In the genomic region with DNA sequence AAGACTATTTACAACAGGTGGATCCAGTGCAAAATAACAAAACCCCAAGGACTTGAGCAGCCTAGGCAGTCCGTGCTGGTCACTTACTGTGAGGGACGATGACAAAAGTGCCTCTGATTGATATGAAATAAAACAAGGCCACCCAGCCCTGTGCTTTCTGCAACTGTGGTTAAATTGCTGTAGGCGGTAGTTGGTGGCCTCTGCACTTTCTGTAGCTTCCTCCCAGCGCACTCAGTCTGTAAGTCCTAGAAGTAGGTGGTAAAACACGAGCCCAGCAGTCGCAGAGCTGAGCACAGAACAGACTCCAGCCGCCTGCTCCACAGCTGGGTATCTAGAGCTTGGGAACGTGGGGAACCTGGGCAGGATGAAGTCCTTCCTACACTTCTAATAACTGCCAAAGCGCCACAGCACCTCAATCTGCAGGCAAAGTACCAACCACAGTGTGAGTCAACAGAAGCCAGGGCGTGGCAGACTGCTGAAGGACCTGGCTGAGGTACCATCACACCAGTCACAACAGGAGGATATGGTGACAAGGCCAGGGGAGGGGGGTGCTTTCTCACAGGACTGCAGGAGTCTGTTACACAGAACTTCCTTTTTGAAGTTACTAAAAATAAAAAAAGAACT, we compare ENCODE assay signal across 20 mouse cellular contexts. TPM values are rescaled to one million over a fixed set of nuclear protein-coding genes. Genes with fewer than 3 reads are reported as not detected.
DNase-seq lines count a peak whose midpoint lies in the region; ATAC-seq and TF ChIP-seq lines count a peak whose summit lies in the region.
"Had no signal": no experiment of that assay in that cellular context is flagged by ENCODE, and none has a peak within 500 bp of the region (broad histone marks: within the 10 kb centered on the region; RNA-seq: fewer than 3 reads in every experiment).

No protein-coding gene starts in this region.

- no peak for ATAC-seq in liver, embryonic 16.5 days (ENCODE audit: low read depth)
- ATAC-seq in lung, postnatal 0 days = no peak
- ATAC-seq: forebrain, embryonic 15.5 days; Patski had no signal

- H3K27ac ChIP-seq in spleen, adult 2 months (ENCODE audit: insufficient read depth, low read length) = peak overlapping the region; percentile 63
- H3K27ac ChIP-seq in bone marrow macrophage, adult 2 months (ENCODE audit: insufficient read depth, low read depth, low read length) = peak overlapping the region; percentile 61
- peak overlapping the region; percentile 12; the same call in 1 of the 2 replicates for H3K27ac ChIP-seq in liver, embryonic 16.5 days (ENCODE audit: low read length)
- peak overlapping the region; percentile 32; the same call in 1 of the 2 replicates for H3K27ac ChIP-seq in small intestine, adult 2 months (ENCODE audit: insufficient read depth, low read depth, low read length)
- no peak overlapping the region for H3K27ac ChIP-seq in lung, postnatal 0 days (ENCODE audit: low read length)
- H3K27ac ChIP-seq: forebrain, embryonic 15.5 days had no signal

- peaks cover 14% of the 10 kb centered on the region for H3K36me3 ChIP-seq in spleen, adult 2 months (ENCODE audit: control insufficient read depth, insufficient read depth, low read length)
- H3K36me3 ChIP-seq in liver, embryonic 16.5 days (ENCODE audit: control insufficient read depth, insufficient read depth) = peaks cover 18% of the 10 kb centered on the region; the same call in 1 of the 2 replicates
- H3K36me3 ChIP-seq in small intestine, adult 2 months (ENCODE audit: control insufficient read depth, insufficient read depth, low read length) = peaks cover 31% of the 10 kb centered on the region
- peaks cover 40% of the 10 kb centered on the region; the same call in 1 of the 2 replicates for H3K36me3 ChIP-seq in lung, postnatal 0 days (ENCODE audit: insufficient read depth, low read length)

- H3K9ac ChIP-seq in liver, embryonic 16.5 days (ENCODE audit: low read depth, low read length) = no peak overlapping the region
- H3K9ac ChIP-seq in lung, postnatal 0 days (replicated peaks; ENCODE audit: low read depth) = no peak overlapping the region
- H3K9ac ChIP-seq: forebrain, embryonic 15.5 days; heart, embryonic 12.5 days had no signal

- no peak for TF ChIP-seq CTCF in spleen, adult 2 months (IDR thresholded peaks at IDR 0.05; ENCODE audit: extremely low read depth, insufficient read depth, insufficient read length, insufficient replicate concordance)
- no peak for TF ChIP-seq CTCF in bone marrow macrophage, adult 2 months (IDR thresholded peaks at IDR 0.05; ENCODE audit: low read depth, low read length)
- TF ChIP-seq CTCF in small intestine, adult 2 months (IDR thresholded peaks at IDR 0.05; ENCODE audit: extremely low read depth, insufficient read length, insufficient replicate concordance, low read depth, low read length) = no peak
- no peak for TF ChIP-seq CTCF in lung, postnatal 0 days (IDR thresholded peaks at IDR 0.05)

- no peak for TF ChIP-seq POLR2A in spleen, adult 2 months (IDR thresholded peaks at IDR 0.05; ENCODE audit: low read depth, low read length)
- no peak for TF ChIP-seq POLR2A in bone marrow macrophage, adult 2 months (IDR thresholded peaks at IDR 0.05; ENCODE audit: borderline replicate concordance, low read depth, low read length)
- TF ChIP-seq POLR2A in small intestine, adult 2 months (IDR thresholded peaks at IDR 0.05; ENCODE audit: low read depth, low read length) = no peak

- WGBS in spleen, adult 2 months = 34% methylated on average over 10 of the region's 10 CpGs
- WGBS in liver, embryonic 16.5 days (ENCODE audit: insufficient replicate concordance) = 61% methylated on average over 10 of the region's 10 CpGs
- 55% methylated on average over 10 of the region's 10 CpGs for WGBS in small intestine, adult 2 months
- 76% methylated on average over 10 of the region's 10 CpGs for WGBS in lung, postnatal 0 days

- no peak for TF ChIP-seq EP300 in lung, postnatal 0 days (IDR thresholded peaks at IDR 0.05)

- no peak for DNase-seq in spleen, adult 2 months (ENCODE audit: low read depth in 1 of 2, low spot score in 2 of 2)
- no peak for DNase-seq in spleen, adult 18-20 months
- DNase-seq in cerebellum, adult 9-11 months = no peak
- no peak for DNase-seq in kidney, postnatal 25 days
- no peak for DNase-seq in lung, postnatal 0 days (ENCODE audit: low spot score)
- DNase-seq: cerebellum, postnatal 14 days; gastrocnemius, postnatal 25 days; heart, postnatal 36 days; kidney, adult 11 months; kidney, postnatal 36 days; lung, adult 2 months had no signal

- no peaks in the 10 kb centered on the region for H3K4me1 ChIP-seq in spleen, adult 2 months (ENCODE audit: control insufficient read depth, insufficient read depth, insufficient read length)
- peaks cover 25% of the 10 kb centered on the region for H3K4me1 ChIP-seq in bone marrow macrophage, adult 2 months (ENCODE audit: control insufficient read depth, insufficient read depth, low read length)
- H3K4me1 ChIP-seq in liver, embryonic 16.5 days (ENCODE audit: control insufficient read depth, low read depth, low read length) = peaks cover 22% of the 10 kb centered on the region
- 0 out of 2 replicates have a peak, but pooled peaks cover 3% of the 10 kb centered on the region for H3K4me1 ChIP-seq in small intestine, adult 2 months (ENCODE audit: control insufficient read depth, insufficient read depth, insufficient read length, low read length)
- no peaks in the 10 kb centered on the region for H3K4me1 ChIP-seq in lung, postnatal 0 days (ENCODE audit: insufficient read depth, low read depth, low read length)
- H3K4me1 ChIP-seq: forebrain, embryonic 15.5 days; heart, embryonic 12.5 days had no signal

- no peak overlapping the region for H3K4me2 ChIP-seq in liver, embryonic 16.5 days (ENCODE audit: low read depth, low read length)
- no peak overlapping the region for H3K4me2 ChIP-seq in lung, postnatal 0 days (replicated peaks; ENCODE audit: low read depth, low read length)
- H3K4me2 ChIP-seq: forebrain, embryonic 15.5 days; heart, embryonic 12.5 days; midbrain, embryonic 11.5 days had no signal

- H3K27me3 ChIP-seq in spleen, adult 2 months (ENCODE audit: control insufficient read depth, insufficient read depth, low read length) = no peaks in the 10 kb centered on the region
- H3K27me3 ChIP-seq in liver, embryonic 16.5 days (ENCODE audit: control insufficient read depth, insufficient read depth, low read depth, low read length) = no peaks in the 10 kb centered on the region
- no peaks in the 10 kb centered on the region for H3K27me3 ChIP-seq in small intestine, adult 2 months (ENCODE audit: control insufficient read depth, insufficient read depth, low read length)
- no peaks in the 10 kb centered on the region for H3K27me3 ChIP-seq in lung, postnatal 0 days (replicated peaks; ENCODE audit: insufficient read depth, low read length)
- H3K27me3 ChIP-seq: forebrain, embryonic 15.5 days; heart, embryonic 12.5 days; Patski had no signal

- H3K4me3 ChIP-seq in spleen, adult 2 months (ENCODE audit: extremely low read depth, insufficient read depth, insufficient read length) = no peak overlapping the region
- H3K4me3 ChIP-seq in bone marrow macrophage, adult 2 months (ENCODE audit: insufficient read depth, low read length) = no peak overlapping the region
- H3K4me3 ChIP-seq in liver, embryonic 16.5 days (ENCODE audit: low read depth, low read length) = no peak overlapping the region
- no peak overlapping the region for H3K4me3 ChIP-seq in small intestine, adult 2 months (ENCODE audit: low read depth, low read length)
- H3K4me3 ChIP-seq in lung, postnatal 0 days (ENCODE audit: low read depth, low read length) = no peak overlapping the region
- H3K4me3 ChIP-seq: erythroblast, embryonic 14.5 days; forebrain, embryonic 15.5 days; heart, embryonic 12.5 days; myocyte had no signal

- no peaks in the 10 kb centered on the region for H3K9me3 ChIP-seq in liver, embryonic 16.5 days (replicated peaks; ENCODE audit: control insufficient read depth, low read length)
- H3K9me3 ChIP-seq in lung, postnatal 0 days (ENCODE audit: low read length) = no peaks in the 10 kb centered on the region
- H3K9me3 ChIP-seq: forebrain, embryonic 15.5 days; heart, embryonic 12.5 days had no signal

RNA-seq across cellular contexts. Expression of a gene that starts 29.0 kb away (rescaled TPM):
- polyA plus RNA-seq in spleen, adult 2 months (2012; rRNA removed) = 4.2 and 4.4 TPM in 2 replicates
- 14.0 and 16.7 TPM in 2 replicates for polyA plus RNA-seq in bone marrow macrophage, adult 2 months (2012; ENCODE audit: insufficient read depth, insufficient read length, missing spikeins)
- polyA plus RNA-seq in liver, embryonic 16.5 days (2015; fragmentation: Nextera tagmentation; extraction: Ambion mirVana) = 9.4 and 9.7 TPM in 2 replicates
- polyA plus RNA-seq in small intestine, adult 2 months (2012; rRNA removed) = 2.2 and 5.5 TPM in 2 replicates
- polyA plus RNA-seq in lung, postnatal 0 days (2015; fragmentation: Nextera tagmentation; extraction: Ambion mirVana) = 11.3 and 11.5 TPM in 2 replicates
